Mouse (Mus musculus) embryo, embryonic 10.5 days (tissue): ENCODE data around the gene Ankrd35.
A peak's percentile ranks its signal among the peaks of the same experiment; 100 is the strongest.
"Not testable (repeated sequence)": the region's sequence is repeated elsewhere in the genome, so short reads cannot be mapped to it uniquely, and the experiment has no call there.

Experiments
- DNase-seq: peaks from one replicate; pipeline ENCODE4 v3.0.0-alpha.2; 2015; ENCODE audit warnings: low spot score

The Ankrd35 gene

DNA sequence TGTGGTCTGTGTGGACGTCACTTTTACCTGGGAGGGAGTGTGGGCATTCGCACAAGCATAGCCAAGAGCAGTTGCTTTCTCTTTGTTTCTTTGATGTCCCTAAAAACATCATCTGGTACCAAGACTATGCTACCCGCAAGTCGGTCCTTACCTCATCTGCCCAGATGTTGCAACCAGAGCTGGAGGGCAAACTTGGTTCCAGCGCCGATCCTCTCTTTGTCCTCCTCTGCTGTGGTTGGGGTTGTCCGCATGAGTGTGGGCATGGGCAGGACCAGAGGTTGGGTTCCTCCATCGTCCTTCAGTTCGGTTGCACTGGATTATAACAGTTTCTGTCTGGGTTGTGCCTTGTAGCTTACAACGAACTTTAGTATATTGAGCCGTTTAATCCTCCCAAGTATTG, 36.3 kb downstream of the Ankrd35 start:
- no peak for DNase-seq

DNA sequence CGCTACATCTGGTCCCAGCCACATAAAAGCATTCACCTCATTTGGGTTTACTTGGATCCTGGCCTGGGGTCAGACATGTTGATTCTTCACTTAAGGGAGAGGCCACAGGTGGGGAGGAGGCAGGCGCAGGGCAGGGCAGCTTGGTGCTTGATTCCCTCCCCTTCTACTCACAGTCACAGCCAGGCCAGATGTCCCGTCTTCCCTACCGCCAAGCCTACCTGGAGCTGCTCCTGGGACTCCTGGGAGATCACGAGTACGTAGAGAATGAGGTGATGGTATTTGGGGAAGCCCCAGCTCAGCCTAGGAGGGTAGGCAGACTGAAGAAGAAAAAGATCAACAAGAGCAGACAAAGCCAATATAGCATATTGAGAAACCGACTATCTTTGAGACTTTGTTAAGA, 37.1 kb downstream of the Ankrd35 start:
- DNase-seq = no peak

DNA sequence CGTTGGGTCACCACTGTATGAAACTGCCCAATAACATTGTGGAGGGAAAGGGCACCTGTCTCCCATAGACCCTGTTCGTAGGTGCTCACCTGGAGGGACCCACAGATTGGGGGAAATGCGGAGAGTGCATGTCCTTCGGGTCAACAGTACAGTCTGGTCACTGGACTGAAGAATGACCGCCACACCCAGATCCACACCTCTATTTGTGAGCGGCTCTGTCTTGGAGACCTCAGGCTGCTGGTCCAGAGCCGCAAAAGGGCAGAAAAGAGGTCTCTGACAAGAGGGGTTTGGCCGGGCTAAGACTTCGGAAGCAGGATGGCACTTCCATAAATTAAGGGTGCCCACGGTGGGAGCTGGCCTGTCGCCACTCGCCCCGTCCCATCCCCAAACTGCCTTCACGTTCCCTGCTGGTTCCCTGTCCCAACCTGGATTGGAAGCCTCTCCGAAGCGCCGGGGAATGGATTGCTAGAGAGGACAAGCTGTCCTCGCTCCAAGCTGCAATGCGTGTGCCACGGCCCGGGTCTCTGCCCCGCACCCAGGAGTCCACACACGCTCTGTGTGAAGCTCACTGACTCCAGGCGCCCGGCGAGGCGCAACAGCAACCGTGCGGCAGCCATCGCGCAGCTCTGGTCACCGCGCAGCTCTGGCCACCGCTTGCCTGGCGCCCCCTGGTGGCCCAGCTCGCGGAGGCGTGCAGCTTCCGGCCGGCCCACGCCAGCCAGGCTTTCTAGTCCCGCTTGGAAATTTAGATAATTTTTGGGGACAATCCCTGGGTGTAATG, 38.2 kb downstream of the Ankrd35 start, which contains the start of gene Nudt17:
TSS of gene Nudt17 (minus strand) at position 660 of the 781 bp plus-strand sequence.
- DNase-seq = peak; percentile 85

DNA sequence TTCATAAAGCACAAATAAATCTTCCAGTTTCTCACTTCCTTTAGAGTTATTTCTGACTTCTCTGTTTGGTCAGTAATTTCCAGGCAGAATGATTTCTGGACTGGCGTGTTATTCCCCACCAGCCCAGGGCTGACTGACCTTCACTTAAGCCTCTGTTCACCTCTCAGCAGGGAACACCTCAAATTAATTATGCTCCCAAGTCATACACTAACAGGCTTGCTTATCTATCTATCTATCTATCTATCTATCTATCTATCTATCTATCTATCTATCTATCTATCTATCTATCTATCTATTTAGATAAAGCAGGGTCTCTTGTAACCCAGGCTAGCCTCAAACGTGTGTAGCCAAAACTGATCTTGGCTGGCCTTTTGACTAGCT, 38.7 kb downstream of the Ankrd35 start:
- DNase-seq = no peak

DNA sequence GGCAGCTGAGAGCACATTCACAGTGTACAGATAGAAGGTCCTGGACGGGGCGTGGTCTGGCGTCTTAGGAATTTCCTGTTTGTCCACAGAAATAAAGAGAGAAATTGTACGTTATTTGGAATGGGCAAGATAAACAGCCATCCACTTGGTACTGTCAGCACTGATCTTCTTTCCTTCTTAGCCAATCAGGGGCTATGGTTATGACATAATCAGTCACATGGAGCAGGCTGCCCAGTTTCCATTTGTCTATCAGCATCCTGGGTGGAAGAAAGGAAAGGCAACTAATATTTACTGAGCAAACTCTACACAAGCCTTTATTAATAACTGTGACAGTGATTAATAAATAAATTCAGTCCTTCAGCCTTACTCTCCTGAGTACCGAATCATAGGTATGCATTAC, 44.4 kb downstream of the Ankrd35 start:
- no peak for DNase-seq

DNA sequence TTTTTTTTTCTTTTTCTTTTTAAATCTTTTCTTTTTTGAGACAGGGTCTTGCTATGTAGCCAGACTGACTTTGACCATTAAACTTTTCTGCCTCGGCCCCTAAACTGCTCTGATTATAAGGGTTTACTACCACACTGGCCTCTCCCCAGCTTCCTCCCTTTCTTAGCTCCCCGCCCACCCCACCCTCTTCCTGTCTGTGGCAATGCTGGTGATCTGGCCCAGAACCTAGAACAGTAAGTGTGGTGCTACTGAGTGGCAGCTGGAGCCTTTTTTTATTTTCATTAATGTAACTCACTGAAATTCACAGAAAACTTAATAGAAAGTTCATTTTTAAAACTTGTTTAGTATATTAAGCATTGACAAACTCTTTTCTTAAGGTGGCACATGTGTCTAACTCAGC, 45.9 kb downstream of the Ankrd35 start:
- no peak for DNase-seq

DNA sequence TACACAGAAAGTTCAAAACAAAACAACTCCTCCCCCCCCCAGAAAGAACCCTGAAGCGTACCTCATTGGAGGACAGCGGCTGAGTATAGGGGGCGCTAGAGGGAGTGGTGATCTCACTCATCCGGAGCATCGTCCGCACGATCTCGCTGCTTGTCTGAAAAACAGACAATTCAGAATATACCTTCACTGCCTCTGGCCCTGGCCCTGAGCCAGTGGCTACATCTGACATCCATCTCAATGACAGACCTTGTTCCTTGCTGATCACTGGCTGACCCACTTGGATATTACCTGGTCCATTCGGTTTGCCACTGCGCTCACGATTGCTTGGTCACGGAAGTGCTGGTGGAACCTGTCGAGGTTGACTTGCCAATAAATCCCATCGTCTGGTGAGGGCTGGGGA, 49.2 kb downstream of the Ankrd35 start:
- peak; percentile 71 for DNase-seq

DNA sequence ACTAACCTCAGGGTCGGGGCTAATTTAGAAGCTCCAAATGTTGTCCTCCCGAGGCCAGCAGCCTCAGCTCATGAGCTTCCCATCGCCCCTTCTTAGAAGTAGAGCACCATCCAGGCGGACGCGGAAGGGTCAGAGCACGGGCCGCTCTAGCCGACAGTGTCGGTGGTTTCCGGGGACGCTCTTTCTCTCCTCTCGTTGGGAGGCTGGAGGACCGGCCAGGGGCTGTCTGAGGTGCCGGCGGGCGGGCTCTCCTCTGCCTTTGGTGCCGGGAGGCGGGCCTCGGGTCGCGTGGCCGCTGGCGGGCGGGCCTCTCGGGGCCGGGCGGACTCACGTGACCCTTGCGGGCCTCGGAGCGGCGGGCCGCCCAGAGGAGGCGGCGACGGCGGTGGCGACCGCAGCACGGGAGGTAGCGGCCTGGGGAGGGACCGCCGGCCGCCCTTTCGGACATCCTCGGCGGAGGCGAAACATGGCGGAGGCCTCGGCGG, 57.5 kb downstream of the Ankrd35 start, which contains the start of the genes Polr3c and Rnf115:
TSS of gene Polr3c (minus strand) at position 286 of the 485 bp plus-strand sequence.
TSS of gene Rnf115 (plus strand) at position 322 of the 485 bp plus-strand sequence.
- DNase-seq = peak; percentile 97

DNA sequence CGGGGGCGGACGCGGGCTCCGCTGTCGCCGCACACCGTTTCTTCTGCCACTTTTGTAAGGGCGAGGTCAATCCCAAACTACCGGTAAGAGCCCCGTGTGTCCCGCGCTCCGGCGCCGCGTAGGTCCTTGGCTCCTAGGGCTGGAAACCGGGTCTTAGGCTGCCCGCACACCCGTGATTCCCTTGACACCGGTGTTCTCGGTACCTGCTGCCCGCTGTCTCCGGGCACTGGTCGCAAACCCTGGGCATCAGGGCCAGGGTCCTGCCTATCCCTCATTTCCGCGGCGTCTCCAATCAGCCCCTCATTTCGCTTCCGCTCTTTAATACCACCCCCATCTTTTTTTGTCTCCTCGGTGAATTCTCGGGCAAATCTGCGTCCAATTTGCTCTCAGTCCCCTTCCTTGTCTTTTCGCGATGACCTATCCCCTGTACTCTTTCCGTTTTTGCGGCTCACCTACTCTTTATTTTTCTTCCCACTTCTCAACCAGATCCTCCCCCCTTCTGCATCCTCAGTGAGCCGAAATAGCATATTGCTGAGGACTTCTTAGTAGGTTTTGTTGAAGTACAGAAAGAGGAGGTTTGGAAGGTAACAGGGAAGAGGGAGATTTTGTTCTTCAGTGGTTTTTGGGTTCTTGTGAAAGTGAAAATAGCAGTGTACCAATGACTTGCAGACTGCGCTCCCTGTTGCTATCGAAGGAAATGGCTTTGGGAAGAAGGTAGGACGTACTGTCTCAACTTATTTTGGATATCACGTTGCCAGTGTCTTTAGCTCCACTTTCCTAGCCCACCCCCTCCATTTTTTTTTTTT, 58.1 kb downstream of the Ankrd35 start:
- DNase-seq = peak; percentile 59

DNA sequence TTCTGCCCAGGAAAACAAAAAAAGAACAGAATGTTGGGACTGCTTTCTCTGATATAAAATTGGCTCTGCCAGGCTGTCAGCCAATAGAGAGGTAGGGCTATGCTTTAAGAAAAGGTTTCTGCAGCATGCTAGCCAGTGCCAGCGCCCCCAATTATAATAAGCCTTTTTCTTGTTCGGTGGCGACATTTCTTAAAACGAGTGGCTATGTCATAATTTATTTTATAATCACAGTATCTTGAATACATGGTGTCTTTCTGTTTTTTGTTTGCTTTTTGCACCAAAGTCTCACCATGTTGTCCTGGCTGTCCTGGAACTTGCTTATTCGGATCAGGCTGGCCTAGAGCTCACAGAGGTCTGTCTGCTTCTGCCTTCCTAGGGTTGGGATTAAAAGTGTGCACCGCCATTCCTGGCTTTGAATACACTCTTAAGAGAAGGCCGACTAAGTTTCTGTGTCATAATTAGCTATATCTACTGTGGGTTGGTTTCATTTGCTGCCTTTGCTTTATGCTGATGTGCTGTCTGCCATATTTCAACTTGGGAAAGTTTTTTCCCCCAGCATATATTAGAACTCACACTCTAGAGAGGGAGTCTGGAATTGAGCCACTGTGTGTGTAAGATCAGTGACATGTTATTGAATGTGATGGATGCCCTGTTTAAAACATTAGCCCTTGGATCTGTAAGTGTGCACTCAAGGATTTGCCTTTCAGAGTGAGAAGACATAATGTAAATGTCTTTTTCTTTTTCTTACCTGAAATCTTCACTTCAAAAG, 58.9 kb downstream of the Ankrd35 start:
- DNase-seq = peak; percentile 14

DNA sequence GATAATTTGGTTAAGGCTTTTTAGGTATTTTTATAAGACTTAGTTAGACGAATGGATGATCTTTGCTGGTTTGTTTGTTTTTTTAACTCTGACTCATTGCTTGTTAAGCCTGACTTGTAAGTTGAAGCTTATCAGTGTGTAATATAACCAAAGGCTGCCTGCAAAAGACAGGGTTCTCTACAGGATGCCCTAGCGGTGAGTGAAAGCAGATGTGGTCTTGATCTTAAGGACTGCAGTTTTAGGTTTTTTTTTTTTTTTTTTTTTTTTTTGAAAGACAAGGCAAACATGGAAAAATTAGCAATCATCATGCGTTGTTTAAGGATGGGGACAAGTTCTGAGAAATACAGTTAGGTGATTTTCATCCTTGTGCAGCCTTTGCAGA, 59.5 kb downstream of the Ankrd35 start:
- peak; percentile 49 for DNase-seq

DNA sequence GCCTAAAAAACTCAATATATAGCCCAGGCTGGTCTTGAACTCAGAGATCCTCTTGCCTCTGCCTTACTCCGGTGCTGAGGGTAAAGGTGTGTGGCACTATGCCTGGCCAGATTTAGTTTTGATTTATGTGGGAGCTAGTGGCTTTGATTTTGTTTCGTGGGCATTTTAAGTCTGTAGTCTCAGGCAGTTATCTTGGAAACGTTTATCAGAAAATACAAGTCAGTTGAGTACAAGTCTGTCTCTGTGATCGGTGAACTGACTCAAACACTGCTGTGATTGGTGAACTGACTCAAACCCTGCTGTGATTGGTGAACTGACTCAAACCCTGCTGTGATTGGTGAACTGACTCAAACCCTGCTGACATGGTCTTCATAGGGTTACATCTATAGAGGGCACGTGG, 60.9 kb downstream of the Ankrd35 start:
- DNase-seq = no peak

DNA sequence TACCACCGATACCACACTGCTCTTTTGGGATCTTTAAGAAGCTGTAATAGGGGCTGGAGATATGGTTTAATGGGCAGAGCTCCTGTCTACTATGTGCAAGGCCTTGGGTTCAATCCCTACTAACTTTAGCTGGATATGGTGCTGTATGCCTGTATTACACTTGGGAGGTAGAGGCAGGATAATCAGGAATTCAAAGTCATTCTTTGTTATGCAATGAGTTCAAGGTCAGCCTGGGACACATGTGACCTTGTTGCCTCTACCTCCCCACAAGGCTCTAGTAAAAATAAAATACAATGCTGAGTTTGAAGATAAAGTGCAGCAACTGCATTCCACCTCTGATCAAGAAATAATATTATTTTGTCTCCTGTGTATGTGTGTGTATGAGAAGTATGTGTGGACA, 64.1 kb downstream of the Ankrd35 start:
- DNase-seq = no peak

DNA sequence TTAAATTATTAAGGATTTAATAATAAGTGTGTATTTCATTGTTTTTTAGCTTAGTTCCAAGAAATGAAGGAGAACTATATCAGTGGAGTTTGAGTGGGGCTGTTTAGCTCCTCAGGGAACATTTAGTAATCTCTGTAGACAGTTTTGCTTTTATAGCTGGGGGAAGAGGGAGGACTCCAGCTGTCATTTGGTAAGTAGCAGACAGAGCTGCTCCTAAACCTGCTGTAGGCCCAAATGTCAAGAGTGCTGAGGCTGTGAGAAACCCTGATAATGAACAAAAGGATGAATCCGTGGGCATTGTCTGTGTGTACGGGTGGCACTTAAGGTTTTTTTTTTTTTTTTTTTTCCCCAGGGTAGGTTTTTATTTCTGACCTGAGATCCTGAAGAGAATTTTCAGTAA, 65.3 kb downstream of the Ankrd35 start:
- no peak for DNase-seq

DNA sequence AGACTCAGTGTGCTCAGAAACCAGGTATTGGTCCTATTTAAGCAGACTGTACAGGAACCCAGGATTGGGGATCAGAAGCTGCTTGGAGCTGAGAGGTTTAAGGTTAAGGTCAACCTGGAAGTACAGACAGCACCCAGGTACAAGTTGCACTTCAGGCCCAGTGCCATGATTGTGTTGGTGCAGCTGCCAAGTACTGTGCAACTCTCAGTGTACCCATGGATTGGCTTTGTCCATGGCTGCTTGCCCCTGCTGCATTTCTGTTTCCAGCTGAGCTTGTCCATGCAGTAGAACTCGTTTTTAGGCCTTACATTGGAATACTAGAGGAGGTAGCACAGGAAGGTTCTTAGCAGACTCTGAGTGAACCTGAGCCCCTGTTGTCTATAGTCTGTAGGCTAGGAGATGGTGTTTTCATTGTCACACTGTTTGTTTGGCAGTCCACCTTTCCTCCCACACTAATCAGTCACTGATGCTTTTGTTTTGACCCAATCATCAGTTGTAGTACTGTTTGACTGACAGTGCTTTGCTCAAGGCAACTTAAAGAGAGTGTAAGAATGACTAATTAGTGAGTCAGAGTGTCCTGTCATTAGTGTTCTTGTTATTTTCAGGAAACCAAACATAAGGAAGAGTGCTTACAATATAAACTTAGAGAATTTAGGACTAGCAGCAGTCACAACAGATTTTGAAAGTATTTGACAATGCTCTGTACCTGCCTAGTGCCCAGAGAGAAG, 67.2 kb downstream of the Ankrd35 start:
- no peak for DNase-seq

DNA sequence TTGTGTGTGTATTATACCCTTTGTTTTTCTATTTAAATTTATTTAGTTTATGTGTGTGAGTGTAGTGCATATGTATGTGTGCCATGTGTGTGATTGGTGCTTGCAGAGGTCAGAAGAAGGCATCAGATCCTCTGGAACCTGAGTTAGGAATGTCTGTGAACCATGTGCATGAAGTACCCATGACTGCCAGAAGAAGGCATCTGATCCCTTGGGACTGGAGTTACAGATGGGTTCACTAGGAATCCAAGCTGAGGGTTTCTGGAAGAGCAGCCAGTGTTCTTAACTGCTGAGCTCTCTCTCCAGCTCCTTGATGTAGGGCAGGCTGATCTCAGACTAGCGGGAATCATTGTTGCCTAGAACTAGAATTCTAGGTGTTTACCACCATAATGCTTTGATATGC, 68.1 kb downstream of the Ankrd35 start:
- DNase-seq = peak; percentile 23

DNA sequence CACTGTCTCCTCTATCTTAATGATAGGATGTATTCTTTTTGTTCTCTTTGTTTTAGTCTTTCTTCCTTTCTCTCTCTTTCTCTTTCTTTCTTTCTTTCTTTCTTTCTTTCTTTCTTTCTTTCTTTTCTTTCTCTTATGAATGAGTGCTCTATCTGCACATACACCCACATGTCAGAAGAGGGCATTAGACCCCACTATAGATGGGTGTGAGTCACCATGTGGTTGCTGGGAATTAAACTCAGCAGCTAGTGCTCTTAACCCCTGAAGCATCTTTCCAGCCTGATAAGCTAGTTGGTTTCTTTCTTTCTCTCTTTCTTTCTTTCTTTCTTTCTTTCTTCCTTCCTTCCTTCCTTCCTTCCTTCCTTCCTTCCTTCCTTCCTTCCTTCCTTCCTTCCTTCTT, 70.3 kb downstream of the Ankrd35 start:
- DNase-seq = not testable (repeated sequence)
